Mouse (Mus musculus): Measurements from ENCODE around the gene Ube2g1. TPM values are rescaled to one million over a fixed set of nuclear protein-coding genes. Genes with fewer than 3 reads are reported as not detected.
"Not testable (repeated sequence)": the region's sequence is repeated elsewhere in the genome, so short reads cannot be mapped to it uniquely, and the experiment has no call there.

The Ube2g1 gene
- polyA plus RNA-seq, 1 experiment from 2014 or later, result 106 TPM

DNA sequence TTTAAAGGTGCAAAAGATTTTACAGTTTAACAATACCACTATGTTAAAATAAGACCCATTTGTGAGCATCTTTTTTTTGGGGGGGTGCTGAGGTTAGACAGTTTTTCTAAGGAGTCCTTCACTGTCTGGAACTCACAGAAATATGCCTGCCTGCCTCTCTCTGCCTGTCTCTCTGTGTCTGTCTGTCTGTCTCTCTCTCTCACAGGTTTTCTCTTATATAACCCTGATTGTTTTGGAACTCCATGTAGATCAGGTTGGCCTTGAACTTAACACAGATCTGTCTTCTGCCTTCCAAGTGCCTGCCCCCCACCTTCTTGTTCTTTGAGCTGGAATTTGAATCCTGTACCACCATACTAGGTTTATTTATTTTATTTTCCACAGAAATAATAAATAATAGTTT, 2.2 kb downstream of the Ube2g1 start:
- Histone ChIP-seq H3K4me1 (replicated peaks) (peaks cover 24% of the 10 kb centered on the region), H3K27me3 (no peaks in the 10 kb centered on the region), H3K9ac (replicated peaks) (no peak overlapping the region), H3K4me2 (replicated peaks) (peak overlapping the region; percentile 32), H3K27ac (no peak overlapping the region), H3K4me3 (replicated peaks) (0 out of 2 replicates have a peak overlapping the region, but pooled peaks have one; percentile 97), H3K9me3 (no peaks in the 10 kb centered on the region), H3K36me3 (no peaks in the 10 kb centered on the region)
- ATAC-seq, result no peak

DNA sequence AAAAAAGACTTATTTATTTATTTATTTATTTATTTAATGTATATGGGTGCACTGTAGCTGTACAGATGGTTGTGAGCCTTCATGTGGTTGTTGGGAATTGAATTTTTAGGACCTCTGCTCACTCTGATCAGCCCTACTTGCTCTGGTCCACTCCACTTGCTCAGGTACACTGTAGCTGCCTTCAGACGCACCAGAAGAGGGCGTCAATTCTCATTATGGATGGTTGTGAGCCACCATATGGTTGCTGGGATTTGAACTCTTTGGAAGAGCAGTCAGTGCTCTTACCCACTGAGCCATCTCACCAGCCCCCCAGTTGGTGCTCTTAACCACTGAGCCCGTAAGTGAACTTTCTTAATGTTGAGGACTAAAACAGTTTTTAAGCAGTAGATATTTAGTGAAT, 7.3 kb downstream of the Ube2g1 start:
- not testable (repeated sequence) for ATAC-seq; H3K4me3 ChIP-seq (replicated peaks); H3K27ac ChIP-seq; H3K9me3 ChIP-seq; H3K27me3 ChIP-seq; H3K4me2 ChIP-seq (replicated peaks); H3K9ac ChIP-seq (replicated peaks); H3K36me3 ChIP-seq
- WGBS, result 80% methylated on average over 3 of the region's 3 CpGs
- peaks cover 15% of the 10 kb centered on the region for H3K4me1 ChIP-seq (replicated peaks)

DNA sequence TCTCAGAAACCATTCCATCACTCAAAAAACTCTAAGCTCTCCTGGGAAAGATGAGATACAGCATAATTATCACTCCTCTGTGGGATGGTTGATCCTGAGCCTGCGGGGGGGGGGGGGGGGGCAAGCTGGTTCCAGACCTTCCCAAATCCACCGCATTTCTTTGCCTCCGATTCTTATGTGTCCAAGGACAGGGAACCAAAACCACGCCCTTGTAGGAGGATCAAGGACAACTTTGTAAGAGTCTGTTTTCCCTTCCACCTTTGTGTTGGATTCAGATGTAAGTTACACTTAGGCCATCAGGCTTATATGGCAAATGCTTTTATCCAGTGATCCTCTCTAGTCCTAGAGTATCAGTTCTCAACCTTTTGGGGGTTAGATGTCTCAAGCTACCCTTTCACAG, 8.8 kb downstream of the Ube2g1 start:
- no peak overlapping the region for H3K4me3 ChIP-seq (replicated peaks)
- peaks cover 5% of the 10 kb centered on the region; the same call in 1 of the 2 replicates for H3K36me3 ChIP-seq
- no peak overlapping the region for H3K9ac ChIP-seq (replicated peaks)
- 97% methylated on average over 3 of the region's 4 CpGs for WGBS
- H3K4me1 ChIP-seq (replicated peaks), result peaks cover 1% of the 10 kb centered on the region; the same call in 1 of the 2 replicates
- H3K27me3 ChIP-seq, result no peaks in the 10 kb centered on the region
- H3K4me2 ChIP-seq (replicated peaks), result no peak overlapping the region
- no peak for ATAC-seq
- no peaks in the 10 kb centered on the region for H3K9me3 ChIP-seq
- no peak overlapping the region for H3K27ac ChIP-seq

DNA sequence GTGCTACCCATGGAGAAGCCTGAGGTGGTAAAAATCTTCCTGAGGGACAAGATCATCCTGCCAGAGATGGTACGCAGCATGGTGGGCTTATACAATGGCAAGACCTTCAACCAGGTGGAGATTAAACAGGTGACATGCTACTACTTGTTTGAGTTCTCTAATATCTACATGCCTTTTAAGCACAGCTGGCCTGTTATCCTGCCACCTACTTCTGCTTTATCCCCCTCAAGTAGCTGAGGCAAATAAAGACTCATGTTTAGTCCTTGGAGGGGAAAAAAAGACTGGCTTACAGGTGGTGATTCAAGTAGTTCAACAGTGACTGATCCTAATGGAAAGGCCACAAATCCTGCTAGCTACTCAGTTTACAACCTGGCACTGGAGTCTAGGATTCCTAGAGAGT, 11.4 kb downstream of the Ube2g1 start:
- H3K27me3 ChIP-seq, result no peaks in the 10 kb centered on the region
- no peaks in the 10 kb centered on the region for H3K9me3 ChIP-seq
- no peaks in the 10 kb centered on the region for H3K4me1 ChIP-seq (replicated peaks)
- no peak overlapping the region for H3K4me2 ChIP-seq (replicated peaks)
- WGBS, result 96% methylated on average over 1 of the region's 1 CpGs
- H3K4me3 ChIP-seq (replicated peaks), result no peak overlapping the region
- no peak overlapping the region for H3K27ac ChIP-seq
- peaks cover 5% of the 10 kb centered on the region; the same call in 1 of the 2 replicates for H3K36me3 ChIP-seq
- ATAC-seq, result no peak
- H3K9ac ChIP-seq (replicated peaks), result no peak overlapping the region

DNA sequence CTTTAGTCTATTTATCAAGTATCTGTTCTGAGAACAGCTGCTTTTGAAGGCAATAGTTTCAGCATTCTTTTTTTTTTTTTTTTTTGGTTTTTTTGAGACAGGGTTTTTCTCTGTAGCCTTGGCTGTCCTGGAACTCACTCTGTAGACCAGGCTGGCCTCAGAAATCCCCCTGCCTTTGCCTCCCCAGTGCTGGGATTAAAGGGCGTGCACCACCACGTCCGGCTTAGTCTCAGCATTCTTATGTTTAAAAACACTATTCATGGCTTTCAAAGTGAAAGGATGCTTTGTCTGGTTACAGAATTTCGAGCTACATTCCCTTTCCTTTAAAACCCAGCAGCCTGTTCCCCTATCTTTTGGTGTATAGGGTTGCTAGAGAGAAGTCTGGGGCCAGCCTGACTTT, 35.6 kb downstream of the Ube2g1 start:
- 13% methylated on average over 4 of the region's 4 CpGs for WGBS
- no peak for ATAC-seq
- Histone ChIP-seq H3K4me1 (replicated peaks) (0 out of 2 replicates have a peak, but pooled peaks cover 4% of the 10 kb centered on the region), H3K4me3 (replicated peaks) (no peak overlapping the region), H3K4me2 (replicated peaks) (no peak overlapping the region), H3K9ac (replicated peaks) (no peak overlapping the region), H3K27me3 (no peaks in the 10 kb centered on the region), H3K9me3 (peaks cover 5% of the 10 kb centered on the region; the same call in 1 of the 2 replicates), H3K36me3 (peaks cover 6% of the 10 kb centered on the region), H3K27ac (no peak overlapping the region)

DNA sequence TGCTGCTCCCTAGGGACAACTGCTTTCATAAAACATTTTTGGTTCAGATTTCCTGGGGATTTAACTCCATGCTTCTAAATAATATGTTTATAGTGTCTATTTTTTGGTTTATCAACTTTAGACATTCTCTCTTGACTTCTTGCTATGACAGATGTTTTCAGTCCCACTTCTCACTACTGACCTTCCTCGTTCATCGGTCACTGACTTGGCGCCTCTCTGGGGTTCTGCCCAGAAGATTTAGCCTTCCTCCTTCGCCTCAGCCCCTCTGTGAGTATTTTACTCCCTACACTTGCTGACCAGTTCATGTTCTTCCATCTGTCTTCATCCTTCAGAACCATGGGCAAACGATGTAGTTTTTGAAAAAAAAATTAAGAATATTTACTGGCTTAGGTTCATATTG, 38.3 kb downstream of the Ube2g1 start:
- WGBS, result 95% methylated on average over 5 of the region's 5 CpGs
- Histone ChIP-seq H3K4me2 (replicated peaks) (no peak overlapping the region), H3K36me3 (peaks cover 6% of the 10 kb centered on the region), H3K4me1 (replicated peaks) (0 out of 2 replicates have a peak, but pooled peaks cover 4% of the 10 kb centered on the region), H3K9ac (replicated peaks) (no peak overlapping the region), H3K4me3 (replicated peaks) (no peak overlapping the region), H3K27ac (no peak overlapping the region), H3K27me3 (no peaks in the 10 kb centered on the region), H3K9me3 (peaks cover 5% of the 10 kb centered on the region; the same call in 1 of the 2 replicates)
- ATAC-seq, result no peak

DNA sequence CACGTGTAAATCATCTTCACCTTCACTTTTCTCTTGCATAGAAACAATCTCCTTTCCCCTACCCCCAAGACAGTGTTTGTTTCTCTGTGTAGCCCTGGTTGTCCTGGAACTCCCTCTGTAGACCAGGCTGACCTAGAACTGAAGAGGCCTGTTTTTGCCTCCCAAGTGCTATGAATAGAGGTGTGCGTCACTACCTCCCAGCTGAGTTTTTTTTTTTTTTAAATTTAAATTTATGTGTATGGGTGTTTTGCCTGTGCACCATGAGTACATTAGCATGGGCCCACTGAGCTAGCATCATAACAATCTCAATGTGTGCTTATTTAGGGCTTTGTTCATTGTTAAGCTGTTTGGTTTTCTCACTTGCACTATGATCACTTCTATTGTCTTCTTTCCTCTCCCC, 43.3 kb downstream of the Ube2g1 start:
- Histone ChIP-seq H3K4me1 (replicated peaks) (no peaks in the 10 kb centered on the region), H3K27me3 (no peaks in the 10 kb centered on the region), H3K27ac (no peak overlapping the region), H3K9me3 (no peaks in the 10 kb centered on the region), H3K4me2 (replicated peaks) (no peak overlapping the region), H3K4me3 (replicated peaks) (no peak overlapping the region), H3K9ac (replicated peaks) (no peak overlapping the region), H3K36me3 (no peaks in the 10 kb centered on the region)
- 83% methylated on average over 2 of the region's 2 CpGs for WGBS
- no peak for ATAC-seq

DNA sequence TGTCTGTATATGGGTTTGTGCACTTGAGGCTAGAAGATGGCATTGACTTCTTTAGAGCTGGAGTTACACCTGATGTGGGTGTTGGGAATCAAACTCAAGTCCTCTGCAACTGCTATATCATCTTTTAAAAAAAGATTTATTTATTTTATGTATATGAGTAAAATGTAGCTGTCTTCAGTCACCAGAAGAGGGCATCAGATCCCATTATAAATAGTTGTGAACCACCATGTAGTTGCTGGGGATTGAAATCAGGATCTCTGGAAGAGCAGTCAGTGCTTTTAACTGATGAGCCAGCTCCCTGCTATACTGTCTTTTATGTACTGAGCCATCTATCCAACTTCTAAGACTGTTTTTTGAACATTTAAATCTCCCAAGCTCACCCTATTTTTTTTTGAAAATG, 52.8 kb downstream of the Ube2g1 start:
- Histone ChIP-seq H3K9me3 (peaks cover 3% of the 10 kb centered on the region; the same call in 1 of the 2 replicates), H3K4me1 (replicated peaks) (no peaks in the 10 kb centered on the region), H3K4me2 (replicated peaks) (no peak overlapping the region), H3K9ac (replicated peaks) (no peak overlapping the region), H3K27me3 (no peaks in the 10 kb centered on the region), H3K4me3 (replicated peaks) (no peak overlapping the region), H3K27ac (no peak overlapping the region), H3K36me3 (no peaks in the 10 kb centered on the region)
- ATAC-seq, result no peak

DNA sequence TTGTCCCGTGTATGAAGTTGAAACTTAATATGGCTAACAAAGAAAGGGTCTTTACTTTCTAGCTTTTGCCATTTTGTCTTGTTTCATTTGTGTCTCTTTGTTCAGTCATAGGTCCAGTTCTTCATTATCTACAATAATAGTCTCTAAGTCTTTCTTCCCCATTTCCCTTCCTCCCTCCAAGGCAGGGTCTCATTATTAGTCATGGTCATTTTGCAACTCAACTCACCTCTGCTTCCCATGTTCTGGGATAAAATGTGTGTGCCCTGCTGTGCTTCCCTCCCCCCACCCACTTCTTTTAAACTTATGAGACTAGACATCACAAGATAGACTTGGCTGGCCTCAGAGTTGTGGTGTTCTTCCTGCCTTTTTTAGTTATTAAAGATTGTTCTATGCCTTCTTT, 53.3 kb downstream of the Ube2g1 start:
- peaks cover 3% of the 10 kb centered on the region; the same call in 1 of the 2 replicates for H3K9me3 ChIP-seq
- WGBS, result 95% methylated on average over 1 of the region's 1 CpGs
- no peaks in the 10 kb centered on the region for H3K36me3 ChIP-seq
- no peak overlapping the region for H3K9ac ChIP-seq (replicated peaks)
- no peaks in the 10 kb centered on the region for H3K27me3 ChIP-seq
- H3K4me1 ChIP-seq (replicated peaks), result no peaks in the 10 kb centered on the region
- H3K4me3 ChIP-seq (replicated peaks), result no peak overlapping the region
- no peak for ATAC-seq
- no peak overlapping the region for H3K27ac ChIP-seq
- no peak overlapping the region for H3K4me2 ChIP-seq (replicated peaks)

DNA sequence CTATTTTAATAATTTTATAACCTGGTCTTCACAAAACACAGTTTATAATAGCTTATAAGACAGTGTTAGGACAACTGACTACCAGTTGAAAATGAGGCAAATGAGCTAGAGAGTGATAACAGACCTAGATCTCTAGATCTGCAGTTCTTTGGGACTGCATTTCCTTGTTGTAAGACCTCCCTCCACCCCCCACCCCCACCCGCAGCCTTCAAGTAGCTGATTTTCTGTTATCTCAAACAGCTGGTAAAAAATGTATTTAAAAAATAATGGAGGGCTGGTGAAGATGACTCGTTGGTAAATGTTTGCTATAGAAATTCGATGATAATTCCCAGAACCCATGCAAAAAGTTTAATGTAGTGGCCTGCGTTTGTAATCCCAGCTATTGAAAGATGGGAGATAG, 57.6 kb downstream of the Ube2g1 start:
- Histone ChIP-seq H3K36me3 (0 out of 2 replicates have a peak, but pooled peaks cover 6% of the 10 kb centered on the region), H3K4me1 (replicated peaks) (no peaks in the 10 kb centered on the region), H3K27ac (no peak overlapping the region), H3K9me3 (no peaks in the 10 kb centered on the region), H3K27me3 (no peaks in the 10 kb centered on the region), H3K9ac (replicated peaks) (no peak overlapping the region), H3K4me2 (replicated peaks) (no peak overlapping the region), H3K4me3 (replicated peaks) (no peak overlapping the region)
- WGBS, result 94% methylated on average over 4 of the region's 4 CpGs
- no peak for ATAC-seq

DNA sequence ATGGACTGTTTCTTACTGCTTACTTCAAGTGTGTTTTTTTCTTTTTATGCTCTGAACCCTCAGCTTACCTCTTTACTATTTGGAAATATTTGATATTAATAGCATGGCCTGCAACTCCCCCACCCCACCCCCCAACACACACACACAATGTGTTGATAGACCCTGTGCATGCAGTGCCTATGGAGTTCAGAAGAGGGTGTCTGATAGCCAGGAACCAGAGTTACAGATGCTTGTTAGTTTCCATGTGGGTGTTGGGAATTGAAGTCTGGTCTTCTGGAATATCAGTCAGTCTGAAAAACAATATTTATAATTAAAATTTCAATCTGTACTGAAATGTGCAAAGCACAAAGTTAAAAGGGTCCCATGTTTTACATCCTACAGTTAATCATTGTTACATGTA, 63.6 kb downstream of the Ube2g1 start:
- Histone ChIP-seq H3K9me3 (no peaks in the 10 kb centered on the region), H3K36me3 (0 out of 2 replicates have a peak, but pooled peaks cover 6% of the 10 kb centered on the region), H3K4me1 (replicated peaks) (no peaks in the 10 kb centered on the region), H3K27ac (no peak overlapping the region), H3K27me3 (no peaks in the 10 kb centered on the region), H3K9ac (replicated peaks) (no peak overlapping the region), H3K4me2 (replicated peaks) (no peak overlapping the region), H3K4me3 (replicated peaks) (no peak overlapping the region)
- no peak for ATAC-seq

DNA sequence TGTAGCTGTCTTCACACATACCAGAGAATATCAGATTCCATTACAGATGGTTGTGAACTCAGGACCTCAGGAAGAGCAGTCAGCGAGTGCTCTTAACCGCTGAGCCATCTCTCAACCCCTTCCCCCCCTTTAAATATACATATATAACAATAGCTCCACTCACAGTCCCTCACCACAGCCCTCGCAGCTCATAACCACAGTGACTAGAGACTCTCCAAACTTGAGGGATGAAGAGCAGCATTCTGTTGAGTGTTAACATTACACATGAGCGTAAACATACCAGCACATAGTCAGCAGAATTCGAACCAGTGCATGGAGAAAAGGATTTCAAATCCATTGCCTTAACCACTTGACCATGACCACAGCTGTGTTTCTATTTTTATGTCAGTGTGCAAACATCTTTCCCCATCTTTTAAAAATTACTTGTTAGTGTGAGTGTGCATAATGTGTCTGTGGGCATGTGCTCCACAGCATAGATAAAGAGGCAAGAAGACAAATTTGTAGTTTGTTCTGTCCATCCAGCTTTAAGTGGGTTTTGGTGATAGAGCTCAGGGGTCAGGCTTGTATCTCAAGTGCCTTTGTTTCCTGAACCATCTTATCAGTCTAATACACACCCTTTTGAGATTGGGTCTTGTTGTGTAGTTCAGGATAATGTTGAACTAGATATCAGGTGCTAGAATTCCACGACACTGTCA, 64.4 kb downstream of the Ube2g1 start:
- H3K27me3 ChIP-seq, result no peaks in the 10 kb centered on the region
- no peak overlapping the region for H3K27ac ChIP-seq
- no peaks in the 10 kb centered on the region for H3K9me3 ChIP-seq
- H3K4me2 ChIP-seq (replicated peaks), result no peak overlapping the region
- no peak overlapping the region for H3K9ac ChIP-seq (replicated peaks)
- ATAC-seq, result no peak
- 0 out of 2 replicates have a peak, but pooled peaks cover 6% of the 10 kb centered on the region for H3K36me3 ChIP-seq
- no peaks in the 10 kb centered on the region for H3K4me1 ChIP-seq (replicated peaks)
- 84% methylated on average over 6 of the region's 6 CpGs for WGBS
- no peak overlapping the region for H3K4me3 ChIP-seq (replicated peaks)

DNA sequence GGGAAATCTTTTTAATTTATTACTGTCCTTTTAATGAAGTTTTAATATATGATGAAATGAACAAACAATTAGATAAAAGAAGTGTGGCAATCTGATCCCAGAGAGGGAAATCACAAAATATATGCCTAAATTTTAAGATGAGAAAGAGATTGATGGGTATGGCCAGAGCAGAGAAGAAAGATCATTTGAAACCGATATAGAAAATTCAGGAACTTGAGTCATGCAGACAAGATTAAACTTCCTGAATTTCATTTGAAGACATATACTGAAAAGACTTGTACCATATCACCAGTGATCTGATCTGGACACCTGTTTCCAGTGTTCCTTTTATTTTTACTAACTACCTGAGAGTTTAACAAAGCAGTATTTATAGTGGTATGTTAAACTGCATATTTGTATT, 65.4 kb downstream of the Ube2g1 start:
- H3K4me3 ChIP-seq (replicated peaks), result no peak overlapping the region
- no peak overlapping the region for H3K9ac ChIP-seq (replicated peaks)
- no peak for ATAC-seq
- 98% methylated on average over 1 of the region's 1 CpGs for WGBS
- no peaks in the 10 kb centered on the region for H3K4me1 ChIP-seq (replicated peaks)
- no peak overlapping the region for H3K4me2 ChIP-seq (replicated peaks)
- H3K27ac ChIP-seq, result no peak overlapping the region
- H3K9me3 ChIP-seq, result no peaks in the 10 kb centered on the region
- 0 out of 2 replicates have a peak, but pooled peaks cover 6% of the 10 kb centered on the region for H3K36me3 ChIP-seq
- H3K27me3 ChIP-seq, result no peaks in the 10 kb centered on the region

Data from midbrain, embryonic 13.5 days (tissue).